Mouse (Mus musculus) embryonic fibroblast, embryonic 13.5 days (primary cell): Measurements from ENCODE around the gene Asb7.

Experiments
- CTCF ChIP-seq: IDR thresholded peaks from 2 replicates; pipeline ENCODE4 v1.5.1; 2011; ENCODE audit warnings: mild to moderate bottlenecking, control low read depth, low read length, moderate library complexity, borderline replicate concordance; ENCODE audit not compliant: insufficient read depth
- POLR2A ChIP-seq: IDR thresholded peaks from 2 replicates; pipeline ENCODE4 v1.6.1; 2011; ENCODE audit warnings: low read depth, mild to moderate bottlenecking, control low read depth, low read length, moderate library complexity

DNA sequence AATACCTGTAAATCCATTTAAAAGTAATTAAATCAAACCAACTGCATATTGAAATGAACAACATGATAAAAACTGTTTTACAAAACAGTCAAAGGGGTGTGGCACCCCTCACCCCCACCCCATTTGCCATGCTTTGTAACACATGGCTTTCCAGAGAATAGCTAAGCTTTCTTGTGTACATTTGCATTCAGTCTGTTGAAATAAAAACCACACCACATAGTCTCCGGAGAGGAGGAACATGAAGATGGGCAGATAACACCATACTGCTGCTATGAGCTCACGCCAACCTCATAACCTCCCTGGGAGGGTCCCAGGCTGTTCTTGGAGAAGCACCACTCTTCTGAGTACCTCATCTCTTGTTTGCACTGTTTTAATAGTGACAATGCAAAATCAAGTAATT is 40.2 kb downstream of the Asb7 start:
- TF ChIP-seq CTCF (no peak), POLR2A (no peak)
